Mouse (Mus musculus) common myeloid progenitor, adult 5-6 weeks (primary cell): ENCODE measurements at regions not wholly inside any gene's neighbourhood (a gene's known extent, or its start where the extent isn't known, plus 50 kb on each side); places are given as distances from the start of the nearest gene placed in this dataset.

Experiments
- ATAC-seq: replicated peaks from 2 replicates; pipeline ENCODE4 v1.8.0; 2016; ENCODE audit warnings: low read depth, mild to moderate bottlenecking, moderate TSS enrichment, inconsistent platforms; ENCODE audit not compliant: poor library complexity, severe bottlenecking

- no peak for ATAC-seq
Measured at GRCm38 (mm10) chr15:13302672-13303071, 129.2 kb upstream of the Cdh6 start.

DNA sequence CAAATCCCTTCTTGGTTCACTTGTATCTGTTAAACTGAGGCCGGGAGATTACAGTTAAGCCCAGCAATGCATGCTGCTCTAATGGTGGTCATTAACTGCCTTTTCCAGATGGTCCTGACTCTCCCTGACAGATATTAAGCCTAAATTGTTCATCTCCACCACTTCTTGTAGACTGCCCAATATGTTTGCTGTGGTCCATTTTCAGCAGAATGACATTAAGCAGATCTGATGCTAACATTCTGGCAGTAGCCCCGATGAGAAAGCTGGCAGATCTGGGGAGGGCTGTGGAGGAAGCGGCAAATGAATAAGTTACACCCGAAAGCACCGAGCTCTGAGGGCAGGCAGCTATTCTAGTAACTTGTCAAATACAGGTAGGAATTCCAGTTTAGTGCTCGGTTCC is 123.5 kb upstream of the Cdh6 start:
- no peak for ATAC-seq

GRCm38 (mm10) chr15:13289064-13289463 is 115.6 kb upstream of the Cdh6 start:
- ATAC-seq, result no peak

- ATAC-seq, result no peak
Measured at GRCm38 (mm10) chr15:13287878-13288277, 114.4 kb upstream of the Cdh6 start.

GRCm38 (mm10) chr15:13285355-13285754 is 111.9 kb upstream of the Cdh6 start:
- ATAC-seq, result no peak

DNA sequence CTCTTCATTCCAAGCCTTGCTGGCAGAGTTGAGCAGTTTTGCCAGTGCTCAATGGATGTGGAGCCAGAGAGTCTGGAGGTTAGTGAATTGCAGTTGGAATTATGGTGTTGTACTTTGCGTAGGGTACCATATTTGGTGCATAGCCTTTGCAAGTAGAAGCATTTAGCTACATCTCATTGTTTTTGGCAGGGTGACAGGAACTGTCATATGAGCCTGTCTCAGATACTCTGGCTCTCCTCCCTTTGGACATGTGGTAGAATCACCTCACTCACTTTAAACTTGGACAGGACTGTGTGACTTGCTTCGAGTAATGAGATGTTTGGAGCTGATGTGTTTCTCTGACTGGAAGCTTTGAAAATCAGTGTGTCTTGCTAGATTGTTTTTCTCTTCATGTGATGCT is 110.7 kb upstream of the Cdh6 start:
- ATAC-seq, result no peak

- no peak for ATAC-seq
Measured at GRCm38 (mm10) chr15:13283106-13283505, 109.6 kb upstream of the Cdh6 start.

DNA sequence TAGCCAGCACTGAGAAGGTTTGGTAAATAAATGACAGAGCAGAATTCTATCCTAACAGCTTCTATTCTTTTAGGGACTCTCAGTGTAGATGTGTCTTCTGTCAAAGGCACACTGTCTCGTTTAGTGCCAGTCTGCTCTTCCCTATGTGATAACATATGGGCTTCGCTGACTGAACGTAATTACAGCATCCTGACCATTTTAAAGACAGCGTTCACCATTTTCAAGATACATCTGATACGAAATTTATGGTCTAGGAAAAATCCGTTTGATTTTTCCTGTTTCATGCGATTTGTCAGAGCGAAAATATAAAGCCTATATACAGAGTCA is 103.4 kb upstream of the Cdh6 start:
- no peak for ATAC-seq

GRCm38 (mm10) chr15:13276225-13276908 is 102.9 kb upstream of the Cdh6 start:
- ATAC-seq, result no peak

DNA sequence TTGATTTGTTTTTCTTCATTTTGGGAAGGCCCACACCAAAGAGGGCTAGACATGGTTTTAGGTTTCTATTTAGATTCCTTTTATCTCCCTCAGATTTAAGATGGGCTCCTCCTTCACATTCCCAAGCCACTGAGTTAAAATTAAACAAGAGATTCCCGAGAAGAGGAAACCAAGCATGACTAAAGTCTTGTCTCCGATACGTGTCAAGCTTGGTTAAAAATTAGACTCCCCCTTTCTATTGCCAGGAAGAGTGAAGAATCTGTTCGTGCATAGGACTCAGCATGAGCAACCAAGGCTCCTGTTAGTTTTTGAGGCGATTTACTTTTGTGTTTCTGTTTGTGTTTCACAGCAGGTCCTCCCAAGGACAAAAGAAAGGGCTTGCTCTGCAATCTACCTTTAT is 101.9 kb upstream of the Cdh6 start:
- no peak for ATAC-seq

DNA sequence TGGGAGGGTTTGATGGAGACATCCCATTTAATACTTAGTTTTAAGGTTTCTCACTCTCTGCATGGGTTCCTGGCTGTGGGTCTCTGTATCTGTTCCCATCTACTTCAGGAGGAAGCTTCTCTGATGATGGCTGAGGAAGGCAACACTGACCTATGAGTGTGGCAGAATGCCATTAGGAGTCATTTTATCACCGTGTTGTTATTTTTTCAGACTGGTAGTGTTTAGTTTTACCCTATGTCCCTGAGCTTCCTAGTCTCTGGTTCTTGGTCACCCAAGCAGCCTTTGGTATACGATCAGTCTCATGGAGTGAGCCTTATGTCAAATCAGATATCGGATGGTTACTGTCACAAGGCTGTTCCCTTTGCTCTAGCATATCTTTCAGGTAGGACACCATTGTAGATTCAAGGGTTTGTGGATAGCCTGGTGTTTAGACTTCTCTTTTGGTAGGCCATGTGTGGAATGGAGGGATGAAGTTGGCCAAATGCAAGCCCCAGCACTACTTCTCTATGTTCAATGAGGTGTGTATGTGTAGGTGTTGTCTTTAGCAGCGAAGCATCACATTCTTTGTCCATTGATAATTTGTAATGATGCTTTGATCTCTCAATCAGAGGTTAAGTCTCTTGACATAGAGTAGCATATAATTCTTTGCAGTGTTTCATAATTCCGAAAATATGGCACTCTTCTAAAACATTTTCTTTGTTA is 101.0 kb upstream of the Cdh6 start:
- no peak for ATAC-seq

- ATAC-seq, result no peak
Measured at GRCm38 (mm10) chr15:13246053-13246696, 72.7 kb upstream of the Cdh6 start.

- no peak for ATAC-seq
Measured at GRCm38 (mm10) chr15:13244306-13244705, 70.8 kb upstream of the Cdh6 start.

DNA sequence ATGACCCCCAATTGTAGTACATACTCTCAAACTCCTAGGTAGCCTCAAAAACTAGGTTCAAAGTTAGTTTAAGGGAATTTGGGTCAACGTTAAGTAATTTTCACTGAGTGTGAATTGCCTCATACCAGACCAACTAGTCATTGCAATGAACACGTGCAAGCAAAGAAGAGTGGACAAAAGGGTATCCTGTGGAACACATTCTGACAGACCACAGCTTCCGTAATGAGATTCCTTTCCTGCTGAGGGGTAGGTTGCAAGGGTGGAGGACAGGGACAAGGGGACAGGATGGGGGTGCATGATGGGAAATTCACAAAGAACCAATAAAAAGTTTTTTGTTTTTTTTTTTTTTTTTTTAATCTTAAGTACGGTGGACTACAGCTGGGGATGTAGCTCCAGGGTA is 70.1 kb upstream of the Cdh6 start:
- no peak for ATAC-seq

- no peak for ATAC-seq
Measured at GRCm38 (mm10) chr15:13240931-13241330, 67.5 kb upstream of the Cdh6 start.

GRCm38 (mm10) chr15:13236869-13237507 is 63.5 kb upstream of the Cdh6 start:
- ATAC-seq, result no peak

DNA sequence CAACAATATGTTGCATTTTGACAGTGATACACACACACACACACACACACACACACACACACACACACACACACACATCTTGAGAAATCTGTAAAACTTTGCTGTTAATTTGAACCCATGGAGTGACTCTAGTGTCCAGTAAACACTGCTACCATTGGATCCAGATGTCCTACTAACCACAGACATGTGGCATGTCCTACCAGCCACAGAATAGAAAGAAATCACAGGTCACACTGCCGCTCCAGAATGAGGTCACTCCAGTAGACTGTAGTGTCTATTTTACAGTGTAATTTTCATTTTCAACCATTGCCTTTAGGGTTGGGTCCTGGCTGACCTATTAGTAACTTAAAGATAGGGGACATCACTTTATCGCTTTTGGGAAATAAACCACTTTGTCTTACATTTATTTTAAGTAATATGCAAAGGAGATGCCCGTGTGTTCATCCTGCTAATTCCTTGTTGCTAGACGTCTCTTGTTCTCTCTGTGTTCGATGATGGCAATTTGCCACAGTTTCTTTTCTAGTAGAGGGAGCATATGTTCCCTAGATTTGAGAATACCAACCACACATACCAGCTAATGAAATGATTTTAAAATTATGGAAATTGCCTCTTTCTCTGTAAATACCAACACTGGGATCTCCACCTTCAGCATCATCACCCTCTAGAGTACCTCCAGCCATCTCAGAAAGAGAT is 59.2 kb upstream of the Cdh6 start:
- ATAC-seq, result no peak

GRCm38 (mm10) chr15:13231550-13231949 is 58.1 kb upstream of the Cdh6 start:
- ATAC-seq, result no peak

GRCm38 (mm10) chr15:13228125-13228524 is 54.6 kb upstream of the Cdh6 start:
- ATAC-seq, result no peak
